Mouse (Mus musculus): ENCODE measurements around the gene Fam155a.
A peak's percentile ranks its signal among the peaks of the same experiment; 100 is the strongest.
"Not testable (repeated sequence)": the region's sequence is repeated elsewhere in the genome, so short reads cannot be mapped to it uniquely, and the experiment has no call there.

The Fam155a gene

DNA sequence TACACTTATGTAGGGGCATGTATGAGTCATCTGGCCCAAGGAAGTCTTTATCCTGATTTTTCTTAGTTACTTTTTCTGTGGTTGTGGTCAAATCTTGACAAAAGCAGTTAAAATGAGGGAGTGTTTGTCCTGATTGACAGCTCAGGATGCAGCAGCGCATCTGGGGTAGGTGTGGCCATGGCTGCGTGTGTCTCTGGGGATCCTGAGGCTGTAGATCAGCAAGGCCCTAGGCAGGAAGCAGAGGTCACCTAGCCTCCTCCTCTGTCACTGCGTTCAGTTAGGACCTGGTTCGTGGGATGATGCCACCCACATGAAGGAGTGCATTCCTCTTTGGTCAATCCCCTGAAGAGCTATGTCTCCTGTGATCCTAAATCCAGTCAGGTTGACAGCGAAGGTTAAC is 362.5 kb downstream of the Fam155a start:
- no peak for DNase-seq (ENCODE audit: extremely low read depth, insufficient read length, low spot score)

- DNase-seq (ENCODE audit: extremely low read depth, insufficient read length, low spot score) = no peak
These were observed 364.8 kb downstream of the Fam155a start for GRCm38 (mm10) chr8:9406204-9406603.

- no peak for DNase-seq (ENCODE audit: extremely low read depth, insufficient read length, low spot score)
These were observed 366.3 kb downstream of the Fam155a start for GRCm38 (mm10) chr8:9404651-9405050.

DNA sequence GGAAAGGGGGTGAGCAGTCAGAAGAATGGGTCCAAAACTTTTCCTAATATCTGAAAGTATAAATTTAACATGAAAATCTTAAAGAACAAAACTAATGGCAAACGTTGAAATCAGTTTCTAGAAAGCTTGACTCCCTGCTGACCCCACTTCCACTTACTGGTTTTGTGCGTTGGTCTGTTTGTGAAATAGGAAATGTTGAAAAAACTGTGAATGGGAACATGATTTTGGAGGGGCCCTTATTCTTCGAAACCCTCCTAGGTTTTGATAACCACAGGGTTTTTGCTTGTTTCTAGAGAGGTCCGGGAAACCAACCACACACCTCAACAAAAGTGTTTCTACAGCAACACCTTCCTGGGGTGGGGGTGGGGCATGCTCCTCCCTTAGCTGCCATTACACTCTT is 368.6 kb downstream of the Fam155a start:
- DNase-seq (ENCODE audit: extremely low read depth, insufficient read length, low spot score) = no peak

- DNase-seq (ENCODE audit: extremely low read depth, insufficient read length, low spot score) = no peak
These were observed 372.2 kb downstream of the Fam155a start for GRCm38 (mm10) chr8:9398606-9399263.

GRCm38 (mm10) chr8:9398040-9398439 is 372.9 kb downstream of the Fam155a start:
- no peak for DNase-seq (ENCODE audit: extremely low read depth, insufficient read length, low spot score)

- DNase-seq (ENCODE audit: extremely low read depth, insufficient read length, low spot score) = no peak
These were observed 376.3 kb downstream of the Fam155a start for GRCm38 (mm10) chr8:9394670-9395069.

DNA sequence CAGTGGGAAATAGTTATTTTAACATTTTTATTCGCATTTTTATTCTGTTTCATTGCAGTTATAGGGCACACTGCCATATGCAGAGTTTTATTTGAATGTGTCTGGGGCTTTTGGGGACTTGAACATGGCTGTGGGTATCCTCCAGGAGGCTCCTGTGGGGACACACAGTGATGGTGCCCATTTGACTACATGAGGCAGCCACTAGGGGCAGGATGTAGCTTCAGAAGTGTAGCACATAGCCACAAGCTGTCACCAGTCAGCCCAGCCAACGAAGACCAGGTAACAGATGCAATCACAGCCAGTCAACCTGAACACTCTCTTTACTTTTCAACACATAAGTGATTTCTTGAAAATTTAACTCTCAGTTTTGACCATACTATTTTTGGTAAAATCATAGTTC is 377.7 kb downstream of the Fam155a start:
- no peak for DNase-seq (ENCODE audit: extremely low read depth, insufficient read length, low spot score)

DNA sequence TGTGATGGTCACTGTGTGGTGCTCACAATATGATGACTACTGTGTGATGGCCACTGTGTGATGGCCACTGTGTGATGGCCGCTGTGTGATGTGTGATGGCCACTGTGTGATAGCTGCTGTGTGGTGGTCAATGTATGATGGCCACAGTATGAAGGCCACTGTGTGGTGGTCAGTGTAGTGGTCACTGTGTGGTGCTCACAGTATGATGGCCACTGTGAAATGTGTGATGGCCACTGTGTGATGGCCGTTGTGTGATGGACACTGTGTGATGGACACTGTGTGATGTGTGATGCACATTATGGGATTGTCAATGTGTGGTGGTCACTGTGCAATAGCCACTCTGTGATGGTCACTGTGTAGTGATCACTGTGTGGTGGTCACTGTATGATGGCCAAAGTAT is 380.7 kb downstream of the Fam155a start:
- not testable (repeated sequence) for DNase-seq (ENCODE audit: extremely low read depth, insufficient read length, low spot score)

DNA sequence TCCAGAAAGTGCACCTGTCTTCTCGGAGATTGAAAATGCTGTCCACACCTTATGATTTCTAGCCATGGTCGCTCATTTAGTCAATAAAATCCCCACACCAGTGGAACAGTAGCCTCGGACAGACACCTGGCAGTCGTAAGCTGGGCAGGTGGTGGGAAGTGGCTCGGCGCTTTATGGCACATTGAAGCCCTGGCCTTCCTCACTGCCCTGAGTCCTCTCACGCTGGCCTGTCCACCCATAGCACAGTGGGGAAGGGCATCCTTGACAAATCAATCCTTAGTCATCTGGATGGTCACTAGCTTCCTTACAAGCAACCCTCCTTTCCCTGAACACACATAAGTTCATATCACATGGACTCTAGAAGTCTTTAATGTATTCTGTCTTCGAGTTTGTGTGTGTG is 401.8 kb downstream of the Fam155a start:
- DNase-seq (ENCODE audit: extremely low read depth, insufficient read length, low spot score) = no peak

DNA sequence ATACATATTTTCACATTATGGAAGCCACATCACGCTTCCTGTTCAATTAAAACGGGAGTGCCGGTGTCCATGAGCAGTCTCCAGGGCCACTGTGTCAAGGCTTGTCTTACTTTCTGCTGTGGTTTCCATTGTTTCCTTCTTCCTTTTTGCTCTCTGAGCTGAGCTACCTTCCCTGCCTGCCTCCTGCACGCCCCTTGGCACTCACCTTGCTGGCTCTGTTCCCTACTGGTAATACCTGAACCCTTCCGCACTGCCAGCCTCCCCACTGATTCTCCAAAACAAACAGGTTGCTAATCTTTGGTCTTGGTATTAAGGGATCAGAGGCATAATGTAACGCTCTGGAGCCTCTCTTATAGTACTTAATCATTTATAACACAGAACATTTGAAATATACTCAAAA is 403.2 kb downstream of the Fam155a start:
- no peak for DNase-seq (ENCODE audit: extremely low read depth, insufficient read length, low spot score)

GRCm38 (mm10) chr8:9365381-9365780 is 405.6 kb downstream of the Fam155a start:
- no peak for DNase-seq (ENCODE audit: extremely low read depth, insufficient read length, low spot score)

GRCm38 (mm10) chr8:9348523-9349135 is 422.3 kb downstream of the Fam155a start:
- no peak for DNase-seq (ENCODE audit: extremely low read depth, insufficient read length, low spot score)

DNA sequence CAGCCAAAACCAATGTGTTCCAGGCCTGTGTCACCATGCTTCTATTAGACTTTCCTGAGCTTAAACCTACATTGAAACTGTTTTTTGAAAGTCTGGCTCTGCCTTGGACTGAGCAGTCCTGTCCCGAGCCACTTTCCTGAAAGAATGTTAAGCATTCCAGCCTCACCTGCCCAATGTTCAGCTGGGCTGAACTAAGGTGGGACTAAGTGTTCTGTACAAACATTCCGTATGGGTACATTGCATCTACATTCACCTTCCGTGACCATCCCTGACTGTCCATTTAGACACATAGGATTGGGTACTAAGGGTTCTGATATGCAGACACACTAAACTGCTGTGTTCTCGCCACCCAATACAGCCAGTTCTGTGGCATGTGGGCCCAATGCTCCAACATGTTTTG is 423.8 kb downstream of the Fam155a start:
- DNase-seq (ENCODE audit: extremely low read depth, insufficient read length, low spot score) = no peak

DNA sequence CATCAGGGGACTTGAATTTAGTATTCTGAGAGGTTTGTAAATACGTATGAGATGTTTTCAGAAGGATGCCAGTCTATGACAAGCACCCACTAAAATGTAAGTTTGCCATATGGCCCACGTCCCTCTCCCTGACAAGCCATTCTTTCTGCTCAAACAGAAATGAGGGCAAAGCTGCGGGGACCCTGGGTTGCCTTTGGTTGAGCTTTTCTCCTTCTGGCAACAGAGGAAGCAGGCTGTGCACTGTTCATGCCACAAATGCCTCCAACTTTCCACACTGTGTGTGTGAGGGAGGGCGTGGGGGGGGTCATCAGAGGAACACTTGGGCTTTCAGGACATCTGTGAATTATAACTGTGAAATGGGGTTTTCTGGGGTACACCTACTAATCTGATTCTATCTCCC is 426.8 kb downstream of the Fam155a start:
- DNase-seq (ENCODE audit: extremely low read depth, insufficient read length, low spot score) = no peak

GRCm38 (mm10) chr8:9342998-9343397 is 428.0 kb downstream of the Fam155a start:
- DNase-seq (ENCODE audit: extremely low read depth, insufficient read length, low spot score) = no peak

- no peak for DNase-seq (ENCODE audit: extremely low read depth, insufficient read length, low spot score)
These were observed 428.4 kb downstream of the Fam155a start for GRCm38 (mm10) chr8:9342593-9342992.

DNA sequence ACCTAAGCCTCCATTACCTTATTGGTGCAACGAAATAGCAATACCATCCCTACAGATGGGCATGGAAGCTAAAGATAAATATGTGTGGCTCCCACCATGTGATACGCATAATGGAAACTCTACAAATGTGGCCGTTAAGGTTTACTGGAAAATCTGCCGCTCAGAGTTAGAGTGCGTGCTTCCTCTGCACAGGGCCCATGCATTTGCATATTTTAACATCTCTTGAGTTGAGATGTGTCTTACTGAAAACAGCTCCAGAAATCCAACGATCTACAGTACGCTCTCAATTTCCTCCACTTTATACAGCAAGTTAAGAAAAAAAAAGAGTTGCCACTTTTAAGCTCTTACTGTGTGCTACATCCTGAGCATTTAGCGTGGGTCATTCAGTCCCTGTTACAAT is 433.1 kb downstream of the Fam155a start:
- no peak for DNase-seq (ENCODE audit: extremely low read depth, insufficient read length, low spot score)

GRCm38 (mm10) chr8:9335933-9336303 is 435.0 kb downstream of the Fam155a start:
- no peak for DNase-seq (ENCODE audit: extremely low read depth, insufficient read length, low spot score)

- no peak for DNase-seq (ENCODE audit: extremely low read depth, insufficient read length, low spot score)
These were observed 435.6 kb downstream of the Fam155a start for GRCm38 (mm10) chr8:9335285-9335932.

- DNase-seq (ENCODE audit: extremely low read depth, insufficient read length, low spot score) = no peak
These were observed 438.2 kb downstream of the Fam155a start for GRCm38 (mm10) chr8:9332766-9333165.

DNA sequence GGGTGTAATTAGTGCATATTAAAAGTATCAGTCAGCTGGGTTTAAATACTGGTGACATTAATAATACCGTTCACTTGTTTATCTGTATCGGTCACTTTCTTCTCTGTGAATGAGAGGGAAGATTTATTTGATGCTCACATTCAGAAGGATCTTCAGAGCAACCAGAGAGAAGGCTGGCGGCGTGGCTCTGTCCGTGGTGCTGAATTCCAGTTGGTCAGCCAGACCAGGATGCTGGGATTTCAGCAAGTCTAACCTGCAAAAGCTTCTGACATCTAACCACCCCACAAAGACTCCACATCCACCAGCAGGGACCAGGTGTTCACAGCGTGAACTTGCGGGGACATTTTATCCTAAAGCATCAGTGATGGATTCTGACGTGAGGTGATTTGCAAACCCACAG is 461.5 kb downstream of the Fam155a start:
- peak; percentile 4 for DNase-seq (ENCODE audit: extremely low read depth, insufficient read length, low spot score)

Measured in 3134 (cell line).